Mouse (Mus musculus) heart, postnatal 25 days (tissue): ENCODE data around the gene Cbx5. TPM values are rescaled to one million over a fixed set of nuclear protein-coding genes. Genes with fewer than 3 reads are reported as not detected.

ENCODE experiments used
- DNase-seq: peaks from one replicate; pipeline ENCODE4 v3.0.0; 2022; ENCODE audit warnings: low spot score
- intact Hi-C: fragments of 180-260 bp; cut with DNase I; formaldehyde crosslinking; loops from one replicate; pipeline ENCODE4 v1.15.1; 2025
- total RNA-seq, 2 experiments: library from RNA; stranded (reverse); gene quantifications; 2 replicates each; pipeline ENCODE4 v1.2.3; 2021

The Cbx5 gene
- total RNA-seq, 2 experiments from 2014 or later = 55.9 to 63.9 TPM

DNA sequence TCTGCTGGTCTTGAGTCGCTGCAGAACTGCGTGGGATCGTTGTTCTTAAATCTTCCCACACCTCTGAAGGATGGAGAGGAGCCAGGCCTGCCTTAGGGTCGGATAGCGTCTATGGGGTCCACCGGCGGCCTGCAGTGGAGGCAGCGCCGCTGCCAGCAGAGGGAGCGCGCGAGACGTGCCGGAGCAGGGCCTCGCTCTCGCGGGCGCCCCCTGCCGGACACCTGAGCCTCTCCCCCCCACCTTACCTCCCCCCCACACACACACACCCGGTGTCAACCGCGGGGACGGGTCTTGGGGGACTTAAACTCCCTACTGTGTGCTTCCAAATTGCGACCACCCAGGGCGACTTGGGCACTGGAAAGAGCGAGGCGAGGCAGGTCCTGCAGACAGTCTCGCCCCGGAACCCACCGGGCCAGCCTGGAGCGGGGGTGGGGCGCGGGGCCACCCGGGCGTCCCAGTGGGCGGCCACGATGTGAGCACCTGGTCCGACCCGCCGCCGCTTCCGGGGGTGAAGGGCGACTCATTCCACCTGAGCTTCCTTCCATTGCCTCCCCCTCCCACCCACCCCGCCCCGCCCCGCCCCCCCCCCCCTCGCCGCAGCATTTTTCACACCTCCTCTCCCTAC lies 57.3 kb downstream of the Cbx5 start:
- intact Hi-C loops = no loop called here
- DNase-seq = peak; percentile 54

DNA sequence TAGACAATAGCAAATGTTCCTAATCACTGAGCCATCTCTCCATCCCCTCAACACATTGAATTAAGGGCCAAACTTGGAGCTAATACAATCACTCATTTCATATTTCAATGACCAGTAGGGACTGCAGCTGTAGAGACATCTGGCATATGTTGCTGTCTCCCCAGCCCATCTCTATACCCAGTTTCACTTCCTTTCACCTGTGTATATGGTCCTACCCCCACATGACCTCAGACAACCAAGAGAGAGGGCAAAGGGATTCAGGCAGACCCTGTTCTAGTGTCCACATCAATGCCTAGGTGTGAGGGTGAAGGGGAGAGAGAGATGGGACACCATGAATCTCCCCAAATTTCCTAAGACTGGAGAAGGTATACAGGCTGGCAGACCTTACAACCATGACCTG lies 59.2 kb downstream of the Cbx5 start:
- no peak for DNase-seq
- intact Hi-C loops = no loop called here

DNA sequence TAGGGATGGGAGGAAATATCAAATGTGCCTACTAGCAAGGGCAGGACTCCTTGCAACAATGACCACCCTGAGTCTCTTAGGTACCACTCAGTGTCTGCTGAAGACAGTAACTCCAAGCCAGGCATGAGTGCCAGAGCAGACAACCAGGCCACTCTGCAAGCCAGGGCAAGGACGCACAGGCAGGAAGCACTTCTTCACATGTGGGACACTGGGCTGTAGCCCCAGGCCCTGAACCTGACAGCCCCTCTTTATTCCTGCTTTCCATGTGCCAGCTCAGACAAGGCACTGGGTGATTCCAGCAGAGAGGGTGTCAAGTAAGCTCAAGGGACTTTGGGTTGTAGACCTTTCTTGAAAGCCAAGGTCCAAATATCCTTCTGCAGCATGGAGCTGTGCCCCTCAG lies 60.8 kb downstream of the Cbx5 start:
- intact Hi-C loops = loop anchor here (5.0 kb wide), 1 partner anchor 416 kb away; no protein-coding TSS in a partner anchor
- no peak for DNase-seq

DNA sequence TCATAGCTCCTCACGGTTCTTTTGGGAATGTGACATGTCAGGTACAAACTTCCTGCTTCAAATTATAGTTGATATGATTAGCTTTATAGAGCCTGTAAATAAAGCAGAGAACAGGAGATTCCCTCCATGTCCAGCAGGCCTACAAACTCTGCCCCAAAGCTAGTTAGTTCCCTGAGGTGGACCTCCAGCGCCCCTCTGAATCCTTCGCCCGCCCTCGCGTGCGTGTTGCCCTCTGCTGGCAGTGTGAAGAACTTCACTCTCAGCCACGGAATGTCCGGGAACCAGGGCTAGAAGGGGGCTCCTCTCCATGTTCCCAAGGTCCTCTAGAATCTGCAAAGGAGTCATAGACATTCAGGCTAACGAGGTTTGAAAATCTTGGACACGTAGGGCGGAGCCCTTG lies 61.5 kb downstream of the Cbx5 start:
- intact Hi-C loops = loop anchor here (5.0 kb wide), 1 partner anchor 416 kb away; no protein-coding TSS in a partner anchor
- no peak for DNase-seq

DNA sequence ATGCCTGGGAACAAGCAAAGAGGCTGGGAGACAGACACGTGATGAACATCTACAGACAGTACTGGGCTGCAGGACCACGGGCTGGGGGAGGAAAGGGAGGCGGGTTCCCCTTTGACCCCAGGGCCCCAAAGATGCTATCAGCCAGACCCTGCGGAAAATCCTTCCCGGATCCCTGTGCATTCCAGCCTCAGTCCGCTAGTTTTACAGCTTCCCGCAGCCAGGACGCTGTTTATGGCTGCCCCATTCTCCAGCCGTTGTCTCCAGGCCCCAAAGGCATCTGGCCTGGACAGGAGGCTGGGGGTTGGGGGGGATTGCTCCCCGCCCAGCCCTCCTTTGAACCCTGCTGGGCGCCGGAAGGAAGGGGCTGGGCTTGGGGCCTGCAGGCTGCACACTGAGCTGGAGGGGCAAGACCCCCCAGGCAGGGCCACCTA lies 62.0 kb downstream of the Cbx5 start:
- DNase-seq = no peak
- intact Hi-C loops = loop anchor here (1.0 to 5.0 kb wide), 2 partner anchors 189 to 415 kb away; no protein-coding TSS in a partner anchor

DNA sequence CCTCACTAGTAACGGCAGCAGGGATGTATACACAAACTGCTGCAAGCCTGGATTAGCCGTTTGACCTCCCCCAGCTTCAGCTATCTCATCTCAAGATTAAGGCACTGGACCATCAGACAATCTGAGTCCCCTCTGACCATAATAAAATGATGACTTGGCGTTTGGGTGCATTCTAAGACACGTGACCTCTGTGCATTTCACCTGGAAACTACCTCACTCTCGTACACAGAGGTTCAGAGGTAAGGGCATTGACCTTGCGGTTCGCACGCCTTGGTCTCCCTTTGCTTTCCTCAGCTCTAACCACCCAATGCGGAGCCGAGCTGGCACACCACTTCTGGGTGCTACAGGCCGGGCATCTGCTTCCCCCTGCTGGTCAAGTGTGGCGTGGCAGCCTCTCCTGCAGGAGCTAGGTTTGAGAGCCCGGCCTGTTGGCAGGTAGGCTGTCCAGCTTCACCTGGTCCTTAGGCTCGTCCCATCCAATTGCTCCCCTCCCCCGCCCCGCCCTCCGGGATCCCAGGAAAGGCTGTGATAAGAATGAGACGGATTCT lies 62.7 kb downstream of the Cbx5 start:
- intact Hi-C loops = loop anchor here (1.0 to 5.0 kb wide), 2 partner anchors 189 to 415 kb away; no protein-coding TSS in a partner anchor
- DNase-seq = peak; percentile 56

DNA sequence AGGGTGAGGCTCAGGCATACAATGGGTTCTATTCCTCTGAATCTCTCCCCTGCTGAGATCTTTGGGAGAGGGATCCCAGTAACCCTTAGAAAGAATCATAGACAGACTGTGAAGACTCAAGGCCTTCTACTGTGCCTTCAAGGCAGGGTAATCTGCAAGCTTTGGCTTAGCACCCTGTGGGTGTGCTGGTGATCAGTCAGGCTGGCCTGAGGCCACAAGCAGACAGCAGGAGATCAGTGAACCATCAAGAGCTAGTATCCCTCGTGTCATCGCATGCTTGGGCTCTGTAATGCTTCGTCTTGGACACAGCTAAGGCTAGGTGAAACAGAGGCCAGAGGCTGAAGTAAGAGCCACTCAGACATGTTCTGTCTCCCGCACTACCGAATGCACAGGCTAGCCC lies 66.4 kb downstream of the Cbx5 start:
- intact Hi-C loops = no loop called here
- no peak for DNase-seq

DNA sequence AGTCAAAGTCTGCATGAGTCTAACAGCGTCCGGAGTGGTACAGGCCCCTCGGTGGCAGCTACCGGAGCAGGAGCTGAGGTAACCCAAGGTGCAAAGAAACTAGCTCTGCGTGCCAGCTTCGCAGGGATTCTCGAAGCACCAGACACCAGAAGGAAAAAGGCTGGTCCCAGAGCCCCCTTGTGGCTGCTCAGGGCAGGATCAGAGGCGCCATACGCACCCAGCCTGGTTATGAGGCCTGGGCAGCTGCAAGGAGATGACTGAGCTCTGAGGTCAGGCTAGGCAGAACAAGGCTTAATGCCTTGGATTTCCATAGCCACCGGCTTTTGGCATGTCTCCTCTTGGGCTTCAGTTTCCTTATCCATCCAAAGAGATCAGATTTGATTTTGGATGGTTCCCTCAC lies 67.1 kb downstream of the Cbx5 start:
- DNase-seq = no peak
- intact Hi-C loops = loop anchor here (1.0 kb wide), 1 partner anchor 185 kb away; no protein-coding TSS in a partner anchor

DNA sequence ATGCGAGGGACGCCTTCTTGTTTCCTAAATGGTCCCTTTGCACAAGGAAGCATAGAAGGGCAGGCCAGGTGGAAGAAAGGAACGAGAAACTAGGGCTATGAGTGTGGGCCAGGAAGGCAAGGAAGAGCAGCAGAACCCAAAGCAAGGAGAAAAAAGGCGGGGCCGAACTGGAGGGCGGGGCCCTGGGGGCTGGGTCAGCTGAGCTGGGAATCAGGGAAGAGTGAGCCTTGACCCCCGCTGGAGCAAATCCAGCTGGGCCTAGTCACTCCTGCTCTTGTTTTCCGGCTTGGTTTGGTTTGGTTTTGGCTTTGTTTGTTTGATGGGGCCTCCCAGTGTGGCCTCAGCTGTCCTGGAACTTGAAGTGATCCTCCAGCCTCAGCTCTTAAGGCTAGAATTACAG lies 68.3 kb downstream of the Cbx5 start:
- DNase-seq = no peak

DNA sequence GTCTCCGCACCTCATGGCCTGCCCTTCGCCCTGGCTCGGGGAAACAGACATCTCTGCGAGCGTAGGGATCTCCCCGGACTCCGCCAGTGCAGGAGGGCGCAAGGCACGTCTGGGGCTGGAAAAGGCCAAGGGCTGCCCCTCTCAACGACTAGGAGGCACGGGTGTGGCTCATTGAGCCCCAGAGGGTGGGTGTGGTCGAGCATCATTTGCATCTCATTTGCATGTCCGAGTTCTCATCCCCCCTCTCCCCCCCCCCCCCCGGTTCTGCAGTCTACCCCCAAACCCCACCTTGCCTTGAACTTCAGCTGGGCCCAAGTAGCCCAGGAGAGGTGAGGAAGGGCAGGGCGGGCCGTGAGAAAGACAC lies 69.3 kb downstream of the Cbx5 start:
- intact Hi-C loops = no loop called here
- no peak for DNase-seq

More for the DNA sequence above, 68.3 kb downstream of the Cbx5 start:
- intact Hi-C loops = no loop called here

DNA sequence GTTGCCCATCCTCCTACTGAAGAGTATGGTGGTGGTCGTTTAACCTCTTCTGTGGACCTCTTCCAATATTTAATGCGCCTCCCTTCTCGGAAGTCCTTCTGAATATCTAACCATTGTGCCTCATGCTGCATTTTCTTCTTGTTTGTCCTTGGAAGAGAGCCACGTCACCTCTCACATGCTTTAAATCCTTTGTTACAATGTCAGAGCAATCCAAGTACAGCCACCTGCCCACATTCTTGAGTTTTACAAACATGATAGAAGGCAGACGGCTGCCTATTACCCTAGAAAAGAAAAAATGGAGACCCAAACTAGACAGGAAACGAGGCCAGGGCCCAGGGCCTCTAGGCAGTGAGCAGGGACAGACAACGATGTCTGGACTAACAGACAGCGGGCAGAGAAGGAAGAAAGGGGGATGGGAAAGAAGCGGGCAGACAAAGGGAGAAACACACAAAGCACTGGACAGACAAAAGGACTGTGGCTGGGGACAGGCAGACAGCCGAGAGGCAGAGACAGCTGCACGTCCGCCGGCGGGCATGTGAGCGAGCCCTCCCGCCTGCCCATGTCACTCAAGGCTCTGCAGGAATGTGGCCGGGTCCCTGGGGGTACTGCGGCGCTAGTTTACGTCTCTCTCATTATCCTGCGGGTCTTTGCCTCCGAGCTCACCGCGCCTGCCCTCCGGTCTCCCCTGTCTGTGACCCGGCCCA lies 69.9 kb downstream of the Cbx5 start:
- no peak for DNase-seq
- intact Hi-C loops = no loop called here

DNA sequence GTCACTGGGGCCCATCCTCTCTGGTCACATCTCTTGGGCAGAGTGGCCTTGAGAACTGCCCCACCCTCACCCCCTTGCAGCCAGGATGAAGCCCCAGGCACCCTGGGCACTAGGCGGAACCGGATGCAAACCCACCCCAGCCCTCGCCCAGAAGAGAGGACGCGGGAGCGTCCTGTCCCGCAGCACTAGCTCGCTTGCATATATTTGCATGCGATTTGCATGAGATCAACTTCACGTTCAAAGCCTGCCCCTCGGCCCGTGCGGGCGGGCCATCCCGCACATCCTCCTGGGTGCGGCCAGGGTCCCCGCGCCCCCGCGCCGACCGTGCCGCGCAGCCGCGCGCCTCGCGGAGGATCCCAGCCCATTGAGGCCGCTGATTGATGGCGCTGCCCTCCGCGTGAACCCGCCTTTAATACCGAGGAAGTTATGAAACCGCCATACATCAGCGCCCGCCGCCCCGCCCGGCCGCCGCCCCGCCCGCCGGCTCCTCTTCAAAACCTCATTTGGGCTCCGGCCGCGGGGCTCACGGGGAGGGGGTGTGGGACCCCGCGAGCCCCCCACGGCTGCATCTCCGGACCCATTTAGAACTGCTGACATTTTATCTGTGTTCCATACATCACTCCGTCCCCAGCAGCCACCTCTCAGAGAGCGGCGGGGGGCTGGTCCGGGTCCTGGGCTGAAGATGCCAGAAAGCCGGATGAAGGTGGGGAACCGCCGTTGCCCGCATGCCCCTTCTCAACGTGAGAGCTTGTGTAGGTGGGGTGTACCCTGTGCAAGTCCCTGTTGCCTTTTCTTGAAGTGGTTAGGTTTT lies 70.6 kb downstream of the Cbx5 start:
- no peak for DNase-seq
- intact Hi-C loops = no loop called here

DNA sequence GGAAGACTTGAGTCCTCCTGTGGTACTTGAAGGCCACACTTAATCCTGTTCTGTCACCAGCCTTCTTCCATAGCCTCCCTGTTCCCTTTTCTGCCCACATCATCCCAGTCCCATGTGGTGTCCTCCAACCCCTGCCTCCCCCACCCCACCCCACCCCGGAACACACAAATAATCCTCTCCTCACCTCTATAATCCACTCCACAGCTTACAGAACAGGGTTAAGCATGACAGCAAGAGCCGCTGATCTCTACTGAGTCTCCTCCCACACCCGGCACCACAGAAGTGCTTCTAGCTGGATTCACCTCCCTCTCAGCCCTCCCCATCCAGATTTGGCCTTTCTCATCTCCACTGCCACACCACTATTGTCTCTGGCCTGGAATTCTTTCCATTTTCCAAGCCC lies 71.8 kb downstream of the Cbx5 start:
- DNase-seq = no peak
- intact Hi-C loops = no loop called here

DNA sequence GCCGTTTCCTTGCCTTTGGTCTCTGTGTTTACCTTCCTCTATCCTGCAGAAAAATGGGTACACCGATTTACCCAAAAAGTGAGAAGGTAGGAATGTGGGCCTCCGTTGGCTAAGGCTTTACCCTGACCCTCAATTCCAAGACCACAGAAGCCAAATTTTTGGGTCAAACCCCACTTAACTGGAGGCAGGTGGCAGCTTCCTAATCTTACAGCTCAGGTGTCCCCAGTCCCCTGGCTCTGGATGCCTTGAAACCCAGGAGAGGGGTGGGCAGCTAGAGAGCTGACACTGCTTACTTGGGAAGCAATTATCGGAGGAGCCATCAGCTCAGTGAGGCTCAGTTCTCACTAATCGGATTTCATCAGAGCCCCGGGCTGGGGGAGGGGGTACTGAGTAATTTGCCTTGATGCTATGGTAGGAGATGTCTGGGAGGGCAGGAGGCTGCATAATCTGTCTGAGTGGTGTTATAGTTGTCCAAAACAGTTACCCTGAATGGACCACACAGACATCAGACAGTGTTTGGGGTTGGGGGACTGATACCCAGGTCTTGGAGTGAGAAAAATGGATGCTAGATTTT lies 72.5 kb downstream of the Cbx5 start, which contains the start of gene Smug1:
Gene Smug1 (minus strand): TSS at position 51 of the 574 bp plus-strand sequence.
- DNase-seq = no peak
- intact Hi-C loops = no loop called here

DNA sequence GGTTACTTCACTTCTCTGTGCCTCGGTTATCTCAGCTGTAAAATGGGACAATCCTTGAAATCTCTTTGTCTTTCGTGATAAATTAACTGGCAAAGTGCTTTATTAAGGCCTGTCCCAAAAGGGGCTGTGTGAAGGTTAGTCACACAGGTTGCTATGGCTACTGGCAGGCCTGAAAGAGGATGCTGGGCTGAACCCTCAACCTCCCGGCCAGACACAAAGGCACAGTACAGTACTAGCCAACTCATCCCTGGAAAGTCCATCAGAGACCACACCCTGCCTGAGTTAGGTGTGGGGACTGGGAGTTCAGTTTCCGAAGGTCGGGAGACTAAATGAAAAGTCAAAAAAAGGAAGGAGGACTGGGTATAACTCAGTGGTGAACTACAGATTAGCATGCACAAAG lies 73.7 kb downstream of the Cbx5 start:
- intact Hi-C loops = loop anchor here (2.0 kb wide), 1 partner anchor 153 kb away; no protein-coding TSS in a partner anchor
- DNase-seq = no peak

DNA sequence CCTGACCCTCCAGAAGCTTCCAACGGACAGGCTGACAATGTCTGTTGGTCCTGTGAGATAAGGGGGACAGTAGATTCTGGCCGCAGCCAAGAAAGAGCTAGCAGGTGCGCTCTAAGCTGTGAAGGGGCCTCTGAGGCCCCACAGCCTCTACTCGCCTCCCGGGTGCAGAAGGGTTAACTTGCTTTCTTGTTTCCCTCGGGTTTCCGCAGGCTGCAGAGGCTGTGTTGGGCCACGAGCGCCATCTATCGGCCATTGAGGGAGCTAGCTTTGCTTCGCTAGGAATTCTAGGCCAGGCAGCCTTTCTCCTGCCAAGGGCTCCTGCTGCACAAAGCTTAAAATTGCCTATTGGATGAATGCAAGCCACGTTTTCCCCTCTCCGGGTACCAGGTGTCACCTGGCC lies 74.2 kb downstream of the Cbx5 start:
- DNase-seq = peak; percentile 61
- intact Hi-C loops = loop anchor here (2.0 kb wide), 1 partner anchor 153 kb away; no protein-coding TSS in a partner anchor

DNA sequence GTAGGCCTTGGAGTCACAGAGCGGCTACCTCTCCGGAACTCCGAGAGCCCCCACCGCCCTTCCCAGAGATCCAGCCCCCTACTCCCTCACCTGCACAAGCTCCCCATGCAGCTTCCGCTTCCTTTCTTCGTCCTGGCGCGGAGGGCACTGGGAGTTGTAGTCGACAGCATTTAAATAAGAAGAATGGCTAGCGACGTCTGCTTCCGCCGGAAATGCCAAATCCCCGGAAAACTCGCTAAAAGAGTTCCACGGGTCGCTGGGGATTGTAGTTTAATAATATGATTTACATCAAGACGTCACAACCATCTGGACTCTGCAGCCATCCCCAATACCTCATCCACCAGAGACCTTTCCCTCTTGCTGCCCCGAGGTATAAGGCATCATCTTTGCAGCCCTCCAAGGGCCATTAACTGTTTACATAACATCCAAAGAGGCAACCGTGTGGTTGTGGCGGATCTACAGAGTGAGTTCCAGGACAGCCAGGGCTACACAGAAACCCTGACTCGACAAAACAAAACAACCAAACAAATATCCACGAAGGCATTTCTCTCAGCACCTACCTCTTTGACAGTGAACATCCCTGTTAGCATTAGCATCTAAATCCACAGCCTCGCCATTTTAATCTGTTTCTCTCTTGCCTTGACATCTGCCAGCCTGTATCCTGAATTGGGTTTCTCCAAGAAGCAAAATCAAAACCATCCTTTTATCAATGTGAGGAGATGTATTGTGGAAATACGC lies 76.3 kb downstream of the Cbx5 start:
- DNase-seq = peak; percentile 82
- intact Hi-C loops = no loop called here

DNA sequence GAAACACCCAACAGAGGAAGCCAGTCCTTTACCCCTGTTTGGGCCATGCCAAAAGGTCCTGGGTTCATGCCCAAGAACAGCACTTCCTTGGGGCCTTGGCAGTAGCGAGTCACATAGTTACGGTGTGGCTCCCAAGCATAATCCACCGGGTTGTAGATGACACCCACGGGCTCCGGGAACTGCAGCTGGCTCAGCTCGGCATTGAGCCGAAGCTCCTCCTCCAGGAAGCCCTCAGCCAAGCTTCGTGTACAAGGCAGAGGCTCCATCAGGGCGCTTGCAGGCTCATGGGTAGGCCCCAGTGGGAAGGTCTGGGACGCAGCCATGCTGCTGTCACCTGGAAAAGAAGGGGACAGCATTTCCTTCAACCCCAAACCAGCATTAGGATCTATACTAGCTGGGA lies 82.0 kb downstream of the Cbx5 start:
- intact Hi-C loops = no loop called here
- no peak for DNase-seq

DNA sequence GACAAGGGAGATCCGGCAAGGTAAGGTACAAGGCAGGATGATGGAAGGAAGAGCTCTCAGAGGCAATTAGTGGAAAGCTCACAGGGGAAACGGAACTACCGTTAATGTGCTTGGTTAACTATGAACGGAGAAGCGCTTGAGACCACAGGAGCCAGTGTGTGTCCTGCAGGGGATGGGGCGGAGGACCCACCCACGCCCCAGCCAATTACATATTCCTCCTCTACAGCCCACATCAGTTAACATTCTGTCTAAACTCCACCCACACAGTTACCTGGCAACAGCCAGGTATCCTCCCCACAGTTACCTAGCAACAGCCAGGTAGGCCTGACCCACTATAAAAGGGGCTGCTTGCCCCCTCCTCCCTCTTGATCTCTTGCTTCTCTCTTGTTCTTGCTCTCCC lies 82.7 kb downstream of the Cbx5 start:
- intact Hi-C loops = no loop called here
- no peak for DNase-seq
